Mouse (Mus musculus): ENCODE measurements around the gene Birc5.

Birc5 gene

DNA sequence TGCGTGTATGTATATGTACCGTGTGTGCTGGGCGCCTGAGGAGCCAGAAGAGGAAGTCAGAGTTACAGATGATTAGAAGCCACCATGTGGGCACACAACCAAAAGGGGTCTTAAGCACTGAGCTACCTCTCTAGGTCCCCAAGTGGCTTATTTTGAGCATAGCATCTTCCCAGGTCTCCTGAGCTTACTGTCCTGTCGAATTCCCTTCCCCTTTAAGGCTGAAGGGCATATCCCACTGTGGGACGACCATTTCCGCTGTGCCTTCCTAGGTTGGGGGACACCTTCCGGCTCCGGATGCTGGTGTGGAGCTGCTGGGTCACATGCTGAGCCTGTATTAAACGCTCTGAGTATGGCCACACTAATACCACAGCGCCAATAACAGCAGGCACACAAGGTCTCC, 45.6 kb downstream of the Birc5 start:
- in situ Hi-C loops (cut with MboI; ENCODE audit: low pct_unique_long_range_greater_than_20kb in 1 of 2, low sequenced_read_pairs in 2 of 2, unreplicated experiment in 1 of 2), result no loop called here

DNA sequence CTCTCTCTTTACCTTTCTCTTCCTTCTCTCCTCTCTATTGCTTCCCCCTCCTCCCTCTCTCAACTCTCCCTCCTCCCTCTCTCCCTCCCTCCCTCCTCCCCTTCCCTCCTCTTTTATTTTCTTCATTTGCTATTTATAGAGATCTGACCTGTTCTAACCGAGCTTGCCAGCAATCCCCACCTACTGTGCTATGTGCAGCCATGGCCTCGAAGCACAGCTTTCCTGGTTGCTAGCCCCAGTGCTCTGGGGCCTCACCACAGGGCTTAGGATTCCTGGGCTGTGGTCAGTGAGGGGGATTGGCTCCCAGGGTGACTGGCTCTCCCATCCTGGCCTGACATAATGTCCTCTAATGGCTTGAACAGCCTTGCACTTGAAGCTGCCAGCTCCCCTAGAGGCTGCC, 47.5 kb downstream of the Birc5 start:
- in situ Hi-C loops (cut with MboI; ENCODE audit: low pct_unique_long_range_greater_than_20kb in 1 of 2, low sequenced_read_pairs in 2 of 2, unreplicated experiment in 1 of 2), result no loop called here

DNA sequence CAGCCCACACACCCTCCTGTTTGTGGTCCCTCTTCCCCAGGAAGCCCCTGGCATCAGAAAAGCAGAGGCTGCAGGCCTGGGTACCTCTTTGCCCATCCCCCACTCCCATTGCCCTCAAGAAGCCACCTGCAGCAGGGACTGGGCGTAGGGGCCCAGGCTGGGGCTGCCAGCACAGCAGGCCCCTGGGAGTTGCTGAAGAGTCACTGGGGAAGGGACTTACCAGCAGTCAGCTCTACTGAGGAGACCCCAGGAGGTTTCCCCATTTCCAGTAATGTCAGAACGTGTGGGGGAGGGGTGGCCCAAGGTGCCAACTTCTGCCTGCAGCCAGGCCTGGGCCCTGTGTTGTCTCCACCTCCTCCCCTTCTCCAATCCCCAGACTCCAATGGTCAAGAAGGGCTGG, 53.2 kb downstream of the Birc5 start:
- in situ Hi-C loops (cut with MboI; ENCODE audit: low pct_unique_long_range_greater_than_20kb in 1 of 2, low sequenced_read_pairs in 2 of 2, unreplicated experiment in 1 of 2), result no loop called here

DNA sequence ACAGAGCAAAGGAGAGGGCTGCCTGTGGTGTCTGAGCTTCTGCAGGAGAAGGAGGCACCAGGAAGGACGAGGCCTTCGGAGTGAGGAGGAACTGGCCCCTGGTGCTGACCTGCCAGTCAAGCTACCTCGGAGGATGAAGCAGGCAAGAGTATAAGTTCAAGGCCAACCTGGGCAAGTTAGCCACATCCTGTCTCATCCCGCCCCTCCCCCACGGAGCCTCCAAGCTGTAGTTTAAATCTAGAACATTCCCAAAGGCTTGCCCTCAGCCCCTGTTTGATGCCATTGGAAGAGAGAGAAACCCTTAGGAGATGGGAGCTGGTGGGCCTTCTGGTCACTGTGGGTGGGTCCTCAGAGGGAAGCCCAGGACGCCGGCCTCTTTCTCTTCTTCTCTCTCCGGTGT, 55.4 kb downstream of the Birc5 start:
- in situ Hi-C loops (cut with MboI; ENCODE audit: low pct_unique_long_range_greater_than_20kb in 1 of 2, low sequenced_read_pairs in 2 of 2, unreplicated experiment in 1 of 2), result no loop called here
